Mouse (Mus musculus): ENCODE measurements around the gene BC048562.

BC048562 gene

GRCm38 (mm10) chr9:108436182-108436581 lies at the start of gene BC048562:
BC048562 (plus strand) TSS chr9:108436482.
- no peak for DNase-seq

- DNase-seq, result no peak
Observed at GRCm38 (mm10) chr9:108386816-108387215, 49.5 kb upstream of the BC048562 start.

GRCm38 (mm10) chr9:108388601-108389000 lies 47.7 kb upstream of the BC048562 start:
- no peak for DNase-seq

- DNase-seq, result no peak
Observed at GRCm38 (mm10) chr9:108389220-108389619, 47.1 kb upstream of the BC048562 start.

- no peak for DNase-seq
Observed at GRCm38 (mm10) chr9:108392676-108393075, 43.6 kb upstream of the BC048562 start, which contains the start of gene 1700102P08Rik. 1700102P08Rik (plus strand) TSS chr9:108392805.

GRCm38 (mm10) chr9:108394191-108394590 lies 42.1 kb upstream of the BC048562 start:
- DNase-seq, result no peak

GRCm38 (mm10) chr9:108395427-108395826 lies 40.9 kb upstream of the BC048562 start:
- DNase-seq, result no peak

GRCm38 (mm10) chr9:108398324-108398723 lies 38.0 kb upstream of the BC048562 start:
- no peak for DNase-seq

- DNase-seq, result peak; percentile 67
Observed at GRCm38 (mm10) chr9:108401186-108401960, 34.9 kb upstream of the BC048562 start.

GRCm38 (mm10) chr9:108403081-108403480 lies 33.2 kb upstream of the BC048562 start:
- DNase-seq, result no peak

GRCm38 (mm10) chr9:108404451-108404850 lies 31.8 kb upstream of the BC048562 start:
- no peak for DNase-seq

- DNase-seq, result no peak
Observed at GRCm38 (mm10) chr9:108409535-108409934, 26.7 kb upstream of the BC048562 start.

- DNase-seq, result peak; percentile 26
Observed at GRCm38 (mm10) chr9:108411381-108411942, 24.8 kb upstream of the BC048562 start.

- DNase-seq, result no peak
Observed at GRCm38 (mm10) chr9:108412221-108412620, 24.1 kb upstream of the BC048562 start.

- DNase-seq, result no peak
Observed at GRCm38 (mm10) chr9:108428384-108428783, 7.9 kb upstream of the BC048562 start, which contains the start of gene Ccdc36. Ccdc36 (minus strand) TSS chr9:108428484.

GRCm38 (mm10) chr9:108431431-108432067 lies 4.7 kb upstream of the BC048562 start:
- no peak for DNase-seq

GRCm38 (mm10) chr9:108439176-108439575 lies 2.9 kb downstream of the BC048562 start:
- DNase-seq, result no peak

- no peak for DNase-seq
Observed at GRCm38 (mm10) chr9:108440485-108440884, 4.2 kb downstream of the BC048562 start.

GRCm38 (mm10) chr9:108441236-108441919 lies 5.1 kb downstream of the BC048562 start:
- DNase-seq, result no peak

GRCm38 (mm10) chr9:108445125-108445524 lies 8.8 kb downstream of the BC048562 start:
- DNase-seq, result no peak

GRCm38 (mm10) chr9:108449860-108450259 lies 13.6 kb downstream of the BC048562 start:
- DNase-seq, result peak; percentile 68

- DNase-seq, result peak; percentile 35
Observed at GRCm38 (mm10) chr9:108450292-108451169, 14.2 kb downstream of the BC048562 start.
